19 mouse cellular contexts compared by ENCODE assay signal in the genomic region with DNA sequence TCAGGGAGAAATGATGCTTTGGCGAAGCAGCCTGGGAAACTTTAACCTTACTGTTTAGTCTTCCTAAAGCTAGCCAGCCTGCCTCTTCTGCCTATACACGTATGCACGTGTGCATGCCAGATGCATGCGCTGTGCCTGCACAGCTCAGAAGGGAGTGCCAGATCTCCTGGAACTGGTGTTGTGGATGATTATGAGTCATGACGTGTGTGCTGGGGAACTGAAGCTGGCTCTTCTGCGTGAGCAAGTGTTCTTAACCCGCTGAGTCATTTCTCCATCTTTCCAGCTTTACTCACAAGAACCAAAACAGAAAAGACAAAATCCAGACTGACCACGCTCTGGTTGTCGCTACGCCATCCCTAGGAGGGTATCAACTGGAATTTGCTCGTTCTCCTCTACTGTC. TPM values are rescaled to one million over a fixed set of nuclear protein-coding genes. Genes with fewer than 3 reads are reported as not detected.
DNase-seq lines count a peak whose midpoint lies in the region; ATAC-seq and TF ChIP-seq lines count a peak whose summit lies in the region.
"Had no signal": no experiment of that assay in that cellular context is flagged by ENCODE, and none has a peak within 500 bp of the region (broad histone marks: within the 10 kb centered on the region; RNA-seq: fewer than 3 reads in every experiment).

No protein-coding gene starts in this region.

- H3K36me3 ChIP-seq in heart, embryonic 10.5 days = no peaks in the 10 kb centered on the region
- H3K36me3 ChIP-seq: forebrain, embryonic 10.5 days; hindbrain, embryonic 10.5 days; intestine, embryonic 15.5 days; liver, embryonic 12.5 days had no signal

- no peak overlapping the region for H3K4me3 ChIP-seq in layer of hippocampus, adult 2 months
- H3K4me3 ChIP-seq in heart, embryonic 10.5 days = no peak overlapping the region
- H3K4me3 ChIP-seq: forebrain, embryonic 10.5 days; gastrocnemius, adult 2 months; hindbrain, embryonic 10.5 days; intestine, embryonic 15.5 days; liver, embryonic 12.5 days had no signal

- H3K27ac ChIP-seq in layer of hippocampus, adult 2 months = no peak overlapping the region
- H3K27ac ChIP-seq in heart, embryonic 10.5 days = no peak overlapping the region
- H3K27ac ChIP-seq: forebrain, embryonic 10.5 days; gastrocnemius, adult 2 months; hindbrain, embryonic 10.5 days; intestine, embryonic 15.5 days; liver, embryonic 12.5 days had no signal

- H3K4me1 ChIP-seq in heart, embryonic 10.5 days = no peaks in the 10 kb centered on the region
- H3K4me1 ChIP-seq: intestine, embryonic 15.5 days; liver, embryonic 12.5 days had no signal

- 86% methylated on average over 11 of the region's 11 CpGs for WGBS in heart, embryonic 10.5 days

- peak; percentile 16 for DNase-seq in layer of hippocampus, adult 11-12 months (ENCODE audit: low spot score)
- DNase-seq in layer of hippocampus, adult 2 months (ENCODE audit: low spot score in 2 of 2) = no peak
- DNase-seq in 416B (ENCODE audit: low read depth) = peak; percentile 78
- peak; percentile 12 for DNase-seq in adipocyte (ENCODE audit: low spot score)
- no peak for DNase-seq in heart, embryonic 10.5 days (ENCODE audit: low spot score)
- DNase-seq in retina, embryonic 14.5 days (ENCODE audit: low spot score) = no peak
- DNase-seq: adrenal gland, postnatal 10 days; cerebellum, postnatal 25 days; gastrocnemius, adult 2 months; kidney, postnatal 25 days; thymus, adult 18-20 months had no signal

- H3K27me3 ChIP-seq in heart, embryonic 10.5 days (ENCODE audit: insufficient read depth, poor library complexity, severe bottlenecking) = no peaks in the 10 kb centered on the region
- H3K27me3 ChIP-seq: intestine, embryonic 15.5 days; liver, embryonic 12.5 days had no signal

- 0 out of 2 replicates have a peak, but pooled peaks have one; percentile 27 for ATAC-seq in megakaryocyte progenitor cell, adult 5-6 weeks (replicated peaks; ENCODE audit: poor library complexity)
- no peak for ATAC-seq in cerebellum, adult (ENCODE audit: insufficient number of reproducible peaks, low FRiP score, low TSS enrichment)
- ATAC-seq: intestine, embryonic 15.5 days; liver, embryonic 12.5 days; lung, postnatal 0 days had no signal

- no peaks in the 10 kb centered on the region for H3K9me3 ChIP-seq in heart, embryonic 10.5 days
- H3K9me3 ChIP-seq: forebrain, embryonic 10.5 days; hindbrain, embryonic 10.5 days; intestine, embryonic 15.5 days; liver, embryonic 12.5 days had no signal

- no peak for TF ChIP-seq CTCF in layer of hippocampus, adult 2 months (conservative IDR thresholded peaks at IDR 0.05)

RNA-seq across cellular contexts. Expression of a gene that starts 55.1 kb away (rescaled TPM):
- total RNA-seq in layer of hippocampus, adult 2 months (2021) = under 1 TPM; 0.29 to 0.41 TPM
- total RNA-seq in megakaryocyte progenitor cell, adult 5-6 weeks (2015) = 2.9 and 3.3 TPM in 2 replicates
- total RNA-seq in megakaryocyte progenitor cell, adult 5-6 weeks (2017) = 1.5 and 2.0 TPM in 2 replicates
- polyA plus RNA-seq in heart, embryonic 10.5 days (2016; fragmentation: Nextera tagmentation; extraction: Ambion mirVana) = 0.06 and 0.10 TPM in 2 replicates
- polyA plus RNA-seq: forebrain, embryonic 10.5 days; midbrain, embryonic 11.5 days had no signal

Comparison
In these comparisons a context has a peak if more than half of its experiments do, and no peak if none do; other contexts are left out.
1. DNase-seq: peak in layer of hippocampus, adult 11-12 months (single experiment), 416B (single experiment) and adipocyte (single experiment); none in layer of hippocampus, adult 2 months (0 of 2), heart, embryonic 10.5 days (single experiment) and retina, embryonic 14.5 days (single experiment).